Mouse (Mus musculus): ENCODE results near the gene A26c2. TPM values are rescaled to one million over a fixed set of nuclear protein-coding genes. Genes with fewer than 3 reads are reported as not detected.

Gene A26c2
- polyA plus RNA-seq (2015; fragmentation: Nextera tagmentation; extraction: Ambion mirVana) = not detected in 2 replicates

GRCm38 (mm10) chr7:62823573-62823972 lies at the start of gene A26c2:
Gene A26c2, minus strand, starts transcription at chr7:62823673.
- H3K4me3 ChIP-seq (ENCODE audit: low read depth, low read length) = no peak within 1 kb of the TSS
- ATAC-seq = no peak
- H3K9me3 ChIP-seq (replicated peaks; ENCODE audit: control insufficient read depth, low read length, poor library complexity, severe bottlenecking) = 0 out of 2 replicates have a peak, but pooled peaks cover 5% of the 10 kb centered on the region
- H3K27me3 ChIP-seq (ENCODE audit: control insufficient read depth, insufficient read depth, low read depth, low read length) = no peaks in the 10 kb centered on the region
- H3K36me3 ChIP-seq (ENCODE audit: control insufficient read depth, insufficient read depth, low read length) = no peaks in the 10 kb centered on the region
- no peak within 1 kb of the TSS for H3K4me2 ChIP-seq (ENCODE audit: low read length)
- H3K9ac ChIP-seq (ENCODE audit: low read depth, low read length) = no peak within 1 kb of the TSS
- 85% methylated on average over 7 of the region's 7 CpGs for WGBS
- no peaks in the 10 kb centered on the region for H3K4me1 ChIP-seq (ENCODE audit: control insufficient read depth, insufficient read depth, low read length)
- no peak within 1 kb of the TSS for H3K27ac ChIP-seq (ENCODE audit: low read length)

- Histone ChIP-seq H3K4me2 (ENCODE audit: low read length) (no peak overlapping the region), H3K9me3 (replicated peaks; ENCODE audit: control insufficient read depth, low read length, poor library complexity, severe bottlenecking) (no peaks in the 10 kb centered on the region; the same call in 1 of the 2 replicates), H3K27me3 (ENCODE audit: control insufficient read depth, insufficient read depth, low read depth, low read length) (no peaks in the 10 kb centered on the region), H3K4me3 (ENCODE audit: low read depth, low read length) (no peak overlapping the region), H3K9ac (ENCODE audit: low read depth, low read length) (no peak overlapping the region), H3K36me3 (ENCODE audit: control insufficient read depth, insufficient read depth, low read length) (no peaks in the 10 kb centered on the region), H3K4me1 (ENCODE audit: control insufficient read depth, insufficient read depth, low read length) (no peaks in the 10 kb centered on the region), H3K27ac (ENCODE audit: low read length) (no peak overlapping the region)
- no peak for ATAC-seq
These were observed 28.0 kb upstream of the A26c2 start for GRCm38 (mm10) chr7:62851471-62851870.
